Mouse (Mus musculus): Measurements from ENCODE around the gene Eva1c.

DNA sequence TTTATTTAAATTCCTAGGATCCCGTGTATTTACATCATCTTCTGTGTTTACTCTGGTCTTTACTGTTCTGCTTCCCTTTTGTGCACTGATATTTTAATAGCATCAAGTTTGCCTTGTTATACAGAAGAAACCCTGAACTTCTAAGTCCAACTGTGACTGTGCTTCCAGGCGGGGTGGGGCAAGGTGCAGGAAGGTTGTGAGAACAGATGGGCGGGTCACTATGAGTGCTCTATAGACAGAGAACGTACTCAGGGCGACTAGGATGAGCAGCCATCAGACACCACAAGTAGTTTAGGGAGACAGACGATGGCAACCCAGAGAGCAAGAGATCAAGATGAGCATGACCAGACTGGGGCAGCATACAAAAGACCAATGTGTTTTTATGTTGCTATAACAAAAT, 6.2 kb upstream of the Eva1c start:
- no peak for TF ChIP-seq ZMIZ1 (IDR thresholded peaks at IDR 0.05; ENCODE audit: low read depth, low read length)
- TF ChIP-seq POLR2A (IDR thresholded peaks at IDR 0.05; ENCODE audit: low read depth, low read length), result no peak
- no peak for TF ChIP-seq MEF2A (IDR thresholded peaks at IDR 0.05; ENCODE audit: borderline replicate concordance, low read depth, low read length)
- no peak for TF ChIP-seq ZKSCAN1 (IDR thresholded peaks at IDR 0.05; ENCODE audit: borderline replicate concordance, low read depth, low read length)
- no peak for TF ChIP-seq CTCF (conservative IDR thresholded peaks at IDR 0.05 in 1 of 2, IDR thresholded peaks at IDR 0.05 in 1 of 2; ENCODE audit: low read depth in 2 of 2, low read length in 2 of 2)
